Comparison of ENCODE assay signal across 15 mouse cellular contexts in the genomic region with DNA sequence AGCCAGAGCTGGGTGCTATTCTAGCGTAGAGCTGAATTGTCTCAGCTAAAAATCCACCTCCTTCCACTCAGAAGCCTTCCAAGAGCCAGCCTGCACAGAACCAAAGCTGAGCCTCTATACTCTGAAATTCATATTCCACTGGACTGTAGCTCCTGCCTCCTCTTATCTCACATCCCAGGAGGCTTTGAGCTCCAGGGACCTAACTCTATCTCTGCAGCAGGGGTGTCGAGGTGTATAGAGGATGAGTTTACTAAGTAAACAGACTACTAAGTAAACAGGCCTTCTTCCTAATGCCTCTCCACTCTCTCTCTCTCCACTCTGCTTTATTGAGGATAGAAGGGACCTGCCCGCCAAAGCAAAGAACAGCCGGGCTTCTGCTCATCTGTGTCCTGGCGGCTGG.
DNase-seq lines count a peak whose midpoint lies in the region; ATAC-seq and TF ChIP-seq lines count a peak whose summit lies in the region.
"Had no signal": no experiment of that assay in that cellular context is flagged by ENCODE, and none has a peak within 500 bp of the region (broad histone marks: within the 10 kb centered on the region; RNA-seq: fewer than 3 reads in every experiment).

No protein-coding gene starts in this region.

- no peak overlapping the region for H3K4me3 ChIP-seq in heart, embryonic 10.5 days
- no peak overlapping the region for H3K4me3 ChIP-seq in liver, postnatal 0 days (ENCODE audit: low read depth, low read length)
- H3K4me3 ChIP-seq in liver, embryonic 11.5 days (ENCODE audit: low read depth, low read length) = no peak overlapping the region
- no peak overlapping the region for H3K4me3 ChIP-seq in stomach, embryonic 16.5 days (replicated peaks; ENCODE audit: low read length)
- H3K4me3 ChIP-seq: erythroblast, embryonic 14.5 days had no signal

- no peak for DNase-seq in heart, embryonic 10.5 days (ENCODE audit: low spot score)
- no peak for DNase-seq in heart, postnatal 10 days
- peak; percentile 12 for DNase-seq in liver
- DNase-seq in liver, postnatal 0 days = no peak
- DNase-seq in liver, embryonic 11.5 days (ENCODE audit: low spot score) = no peak
- DNase-seq in frontal cortex, adult 2 months (ENCODE audit: extremely low spot score in 1 of 2, low spot score in 1 of 2) = no peak
- DNase-seq in natural killer cell, adult 2 months (ENCODE audit: low spot score in 2 of 2) = no peak
- DNase-seq: adrenal gland, postnatal 36 days; gastrocnemius, postnatal 14 days; heart, postnatal 36 days; kidney, adult 8-10 months; thymus, postnatal 14 days had no signal

- H3K36me3 ChIP-seq in heart, embryonic 10.5 days = no peaks in the 10 kb centered on the region
- H3K36me3 ChIP-seq in liver, postnatal 0 days (replicated peaks; ENCODE audit: insufficient read depth, low read length) = no peaks in the 10 kb centered on the region
- no peaks in the 10 kb centered on the region for H3K36me3 ChIP-seq in liver, embryonic 11.5 days (ENCODE audit: control insufficient read depth, insufficient read depth, low read length)
- H3K36me3 ChIP-seq in stomach, embryonic 16.5 days (ENCODE audit: control insufficient read depth, insufficient read depth, low read length) = no peaks in the 10 kb centered on the region

- 0 out of 2 replicates have a peak, but pooled peaks cover 6% of the 10 kb centered on the region for H3K27me3 ChIP-seq in heart, embryonic 10.5 days (ENCODE audit: insufficient read depth, poor library complexity, severe bottlenecking)
- H3K27me3 ChIP-seq in liver, postnatal 0 days (ENCODE audit: insufficient read depth, low read length) = no peaks in the 10 kb centered on the region
- no peaks in the 10 kb centered on the region for H3K27me3 ChIP-seq in liver, embryonic 11.5 days (replicated peaks; ENCODE audit: control insufficient read depth, insufficient read depth, low read length)
- H3K27me3 ChIP-seq in stomach, embryonic 16.5 days (ENCODE audit: control insufficient read depth, insufficient read depth, low read length) = no peaks in the 10 kb centered on the region

- peak overlapping the region; percentile 74 for H3K27ac ChIP-seq in heart, embryonic 10.5 days
- H3K27ac ChIP-seq in liver, postnatal 0 days (ENCODE audit: low read depth) = no peak overlapping the region
- no peak overlapping the region for H3K27ac ChIP-seq in liver, embryonic 11.5 days (ENCODE audit: low read depth, low read length)
- H3K27ac ChIP-seq in stomach, embryonic 16.5 days (ENCODE audit: low read length) = peak overlapping the region; percentile 14; the same call in 1 of the 2 replicates
- H3K27ac ChIP-seq: macrophage had no signal

- intact Hi-C loops in heart, postnatal 10 days (cut with DNase I) = no loop called here

- no peak for ATAC-seq in liver, postnatal 0 days
- peak; percentile 53; the same call in 1 of the 2 replicates for ATAC-seq in liver, embryonic 11.5 days (replicated peaks; ENCODE audit: low FRiP score)
- no peak for ATAC-seq in stomach, embryonic 16.5 days (ENCODE audit: insufficient read depth, low FRiP score)

- no peak for TF ChIP-seq CTCF in liver, postnatal 0 days (IDR thresholded peaks at IDR 0.05; ENCODE audit: low read depth)

- H3K9ac ChIP-seq in liver, postnatal 0 days (replicated peaks) = no peak overlapping the region
- H3K9ac ChIP-seq in liver, embryonic 11.5 days (ENCODE audit: low read depth, low read length) = no peak overlapping the region
- no peak overlapping the region for H3K9ac ChIP-seq in stomach, embryonic 16.5 days (ENCODE audit: low read length)

- no peak for TF ChIP-seq EP300 in liver, postnatal 0 days (IDR thresholded peaks at IDR 0.05; ENCODE audit: low read depth)

- no peaks in the 10 kb centered on the region for H3K9me3 ChIP-seq in heart, embryonic 10.5 days
- H3K9me3 ChIP-seq in liver, postnatal 0 days (ENCODE audit: low read length) = no peaks in the 10 kb centered on the region
- no peaks in the 10 kb centered on the region for H3K9me3 ChIP-seq in liver, embryonic 11.5 days (ENCODE audit: control insufficient read depth, low read length)
- H3K9me3 ChIP-seq in stomach, embryonic 16.5 days (replicated peaks; ENCODE audit: control insufficient read depth, low read length) = no peaks in the 10 kb centered on the region

- H3K4me2 ChIP-seq in liver, postnatal 0 days (ENCODE audit: low read depth, low read length) = no peak overlapping the region
- H3K4me2 ChIP-seq in liver, embryonic 11.5 days = no peak overlapping the region
- no peak overlapping the region for H3K4me2 ChIP-seq in stomach, embryonic 16.5 days (ENCODE audit: low read depth, low read length)

- 40% methylated on average over 5 of the region's 5 CpGs for WGBS in heart, embryonic 10.5 days
- 34% methylated on average over 5 of the region's 5 CpGs for WGBS in liver, postnatal 0 days (ENCODE audit: insufficient replicate concordance)
- WGBS in liver, embryonic 11.5 days = 43% methylated on average over 5 of the region's 5 CpGs
- WGBS in stomach, embryonic 16.5 days = 43% methylated on average over 5 of the region's 5 CpGs

- H3K4me1 ChIP-seq in heart, embryonic 10.5 days = peaks cover 14% of the 10 kb centered on the region
- H3K4me1 ChIP-seq in liver, postnatal 0 days (ENCODE audit: insufficient read depth) = no peaks in the 10 kb centered on the region
- H3K4me1 ChIP-seq in liver, embryonic 11.5 days (replicated peaks; ENCODE audit: control insufficient read depth, insufficient read depth, low read length) = no peaks in the 10 kb centered on the region
- H3K4me1 ChIP-seq in stomach, embryonic 16.5 days (ENCODE audit: control insufficient read depth, insufficient read depth, low read length) = no peaks in the 10 kb centered on the region

Comparison
In these comparisons a context has a peak if more than half of its experiments do, and no peak if none do; other contexts are left out.
1. H3K27ac ChIP-seq: peak in heart, embryonic 10.5 days (single experiment) and stomach, embryonic 16.5 days (single experiment); none in liver, postnatal 0 days (single experiment) and liver, embryonic 11.5 days (single experiment).